In genomic region chr13:30603936-30604335, GRCm38 (mm10) we compare ENCODE assay signal across 9 mouse cellular contexts. TPM values are rescaled to one million over a fixed set of nuclear protein-coding genes. Genes with fewer than 3 reads are reported as not detected.
A peak's percentile ranks its signal among the peaks of the same experiment; 100 is the strongest.
DNase-seq lines count a peak whose midpoint lies in the region; ATAC-seq and TF ChIP-seq lines count a peak whose summit lies in the region.
"Had no signal": no experiment of that assay in that cellular context is flagged by ENCODE, and none has a peak within 500 bp of the region (broad histone marks: within the 10 kb centered on the region; RNA-seq: fewer than 3 reads in every experiment).

No protein-coding gene starts in this region.

- no peak overlapping the region for H3K9ac ChIP-seq in heart, embryonic 11.5 days (ENCODE audit: low read depth, low read length)
- no peak overlapping the region for H3K9ac ChIP-seq in heart, embryonic 14.5 days (ENCODE audit: low read length)
- no peak overlapping the region for H3K9ac ChIP-seq in forebrain, embryonic 13.5 days
- H3K9ac ChIP-seq: embryonic facial prominence, embryonic 15.5 days had no signal

- no peaks in the 10 kb centered on the region for H3K9me3 ChIP-seq in heart, embryonic 11.5 days (replicated peaks; ENCODE audit: control insufficient read depth, low read length)
- H3K9me3 ChIP-seq in heart, embryonic 14.5 days (ENCODE audit: control insufficient read depth, low read length) = no peaks in the 10 kb centered on the region
- H3K9me3 ChIP-seq in forebrain, embryonic 13.5 days (replicated peaks) = no peaks in the 10 kb centered on the region
- H3K9me3 ChIP-seq: embryonic facial prominence, embryonic 15.5 days had no signal

- ATAC-seq in heart, embryonic 11.5 days (replicated peaks; ENCODE audit: insufficient number of reproducible peaks, low FRiP score, low TSS enrichment) = no peak
- ATAC-seq in Patski = peak; percentile 51
- no peak for ATAC-seq in heart, embryonic 14.5 days (ENCODE audit: insufficient number of reproducible peaks, insufficient read depth, low FRiP score, low read depth)
- peak; percentile 52 for ATAC-seq in megakaryocyte, adult 5-6 weeks (ENCODE audit: poor library complexity, severe bottlenecking)
- ATAC-seq in inflammation-experienced regulatory T-cells, adult 6 months = no peak
- no peak for ATAC-seq in forebrain, embryonic 13.5 days

- H3K27me3 ChIP-seq in heart, embryonic 11.5 days (ENCODE audit: control insufficient read depth, insufficient read depth, low read length) = no peaks in the 10 kb centered on the region
- peaks cover 14% of the 10 kb centered on the region for H3K27me3 ChIP-seq in Patski
- H3K27me3 ChIP-seq in heart, embryonic 14.5 days (ENCODE audit: control insufficient read depth, insufficient read depth, low read length) = peaks cover 4% of the 10 kb centered on the region; the same call in 1 of the 2 replicates
- no peaks in the 10 kb centered on the region for H3K27me3 ChIP-seq in forebrain, embryonic 13.5 days
- H3K27me3 ChIP-seq: embryonic facial prominence, embryonic 15.5 days had no signal

- POLR2A ChIA-PET in Patski (lab: Charles Lee) = no interaction called here

- peak; percentile 95 for DNase-seq in heart, adult 11 months
- no peak for DNase-seq in Patski (ENCODE audit: low read depth, low spot score)
- no peak for DNase-seq in kidney, adult 9 months

- peak; percentile 57 for TF ChIP-seq CTCF in Patski (IDR thresholded peaks at IDR 0.05)

- H3K27ac ChIP-seq in heart, embryonic 11.5 days (ENCODE audit: low read depth, low read length) = no peak overlapping the region
- H3K27ac ChIP-seq in heart, embryonic 14.5 days (replicated peaks in 1 of 2; ENCODE audit: control insufficient read depth in 1 of 2, insufficient read depth in 1 of 2, low read depth in 2 of 2, low read length in 2 of 2) = no peak overlapping the region
- no peak overlapping the region for H3K27ac ChIP-seq in forebrain, embryonic 13.5 days
- H3K27ac ChIP-seq: embryonic facial prominence, embryonic 15.5 days had no signal

- no peaks in the 10 kb centered on the region for H3K4me1 ChIP-seq in heart, embryonic 11.5 days (ENCODE audit: control insufficient read depth, insufficient read depth, low read length)
- no peaks in the 10 kb centered on the region for H3K4me1 ChIP-seq in heart, embryonic 14.5 days (ENCODE audit: control insufficient read depth in 2 of 2, insufficient read depth in 2 of 2, low read length in 2 of 2)
- no peaks in the 10 kb centered on the region for H3K4me1 ChIP-seq in forebrain, embryonic 13.5 days
- H3K4me1 ChIP-seq: embryonic facial prominence, embryonic 15.5 days had no signal

- H3K4me2 ChIP-seq in heart, embryonic 11.5 days = no peak overlapping the region
- peak overlapping the region; percentile 29 for H3K4me2 ChIP-seq in heart, embryonic 14.5 days (ENCODE audit: low read length)
- H3K4me2 ChIP-seq in forebrain, embryonic 13.5 days = no peak overlapping the region
- H3K4me2 ChIP-seq: embryonic facial prominence, embryonic 15.5 days had no signal

- H3K4me3 ChIP-seq in heart, embryonic 11.5 days (ENCODE audit: low read depth, low read length) = no peak overlapping the region
- H3K4me3 ChIP-seq in heart, embryonic 14.5 days (ENCODE audit: control insufficient read depth in 1 of 2, insufficient read depth in 1 of 2, low read depth in 1 of 2, low read length in 2 of 2) = no peak overlapping the region
- no peak overlapping the region for H3K4me3 ChIP-seq in forebrain, embryonic 13.5 days
- H3K4me3 ChIP-seq: embryonic facial prominence, embryonic 15.5 days had no signal

- in situ Hi-C loops in Patski (cut with MboI; ENCODE audit: low pct_unique_long_range_greater_than_20kb) = no loop called here

- no peaks in the 10 kb centered on the region for H3K36me3 ChIP-seq in heart, embryonic 11.5 days (ENCODE audit: control insufficient read depth, insufficient read depth, low read length)
- H3K36me3 ChIP-seq in heart, embryonic 14.5 days (ENCODE audit: control insufficient read depth, insufficient read depth, low read length) = no peaks in the 10 kb centered on the region
- no peaks in the 10 kb centered on the region for H3K36me3 ChIP-seq in forebrain, embryonic 13.5 days (ENCODE audit: poor library complexity, severe bottlenecking)
- H3K36me3 ChIP-seq: embryonic facial prominence, embryonic 15.5 days had no signal

- WGBS in heart, embryonic 11.5 days (ENCODE audit: insufficient replicate concordance) = 33% methylated on average over 9 of the region's 9 CpGs
- WGBS in heart, embryonic 14.5 days = 16% methylated on average over 9 of the region's 9 CpGs
- WGBS in forebrain, embryonic 13.5 days = 84% methylated on average over 9 of the region's 9 CpGs

- CTCF ChIA-PET in Patski (lab: Charles Lee) = interaction anchor here (1.3 kb wide), 1 partner anchor 27 kb away, joined by 3 read pairs; no protein-coding TSS in a partner anchor

RNA-seq across cellular contexts. Expression of gene Dusp22, which starts 55.9 kb away (rescaled TPM):
- polyA plus RNA-seq in heart, embryonic 11.5 days (2014; fragmentation: Nextera tagmentation; extraction: Ambion mirVana) = 21.8 and 23.2 TPM in 2 replicates
- polyA plus RNA-seq in Patski (2021) = 19.7 TPM
- 18.5 and 19.6 TPM in 2 replicates for polyA plus RNA-seq in heart, embryonic 14.5 days (2014; fragmentation: Nextera tagmentation; extraction: Ambion mirVana)
- 77.1 and 97.8 TPM in 2 replicates for total RNA-seq in megakaryocyte, adult 5-6 weeks (2015)
- 58.1 and 65.5 TPM in 2 replicates for total RNA-seq in megakaryocyte, adult 5-6 weeks (2017)
- 1 to 10 TPM; 4.2 to 4.6 (median 4.3) TPM for polyA plus RNA-seq in inflammation-experienced regulatory T-cells, adult 6 months (2017; shearing (Covaris generic))
- polyA plus RNA-seq in forebrain, embryonic 13.5 days (2015; fragmentation: Nextera tagmentation; extraction: Ambion mirVana) = 8.9 and 9.3 TPM in 2 replicates

RNA-seq across cellular contexts. Expression of gene Uqcrfs1, which starts 58.8 kb away (rescaled TPM):
- polyA plus RNA-seq in heart, embryonic 11.5 days (2014; fragmentation: Nextera tagmentation; extraction: Ambion mirVana) = 483 and 531 TPM in 2 replicates
- 277 TPM for polyA plus RNA-seq in Patski (2021)
- 696 and 718 TPM in 2 replicates for polyA plus RNA-seq in heart, embryonic 14.5 days (2014; fragmentation: Nextera tagmentation; extraction: Ambion mirVana)
- total RNA-seq in megakaryocyte, adult 5-6 weeks (2015) = 168 and 198 TPM in 2 replicates
- 108 and 114 TPM in 2 replicates for total RNA-seq in megakaryocyte, adult 5-6 weeks (2017)
- polyA plus RNA-seq in inflammation-experienced regulatory T-cells, adult 6 months (2017; shearing (Covaris generic)) = 100 to 1,000 TPM in 2 of 3 experiments, 10 to 100 TPM in 1; 94.7 to 153 (median 113) TPM
- polyA plus RNA-seq in forebrain, embryonic 13.5 days (2015; fragmentation: Nextera tagmentation; extraction: Ambion mirVana) = 256 and 258 TPM in 2 replicates

Comparison
In these comparisons a context has a peak if more than half of its experiments do, and no peak if none do; other contexts are left out.
1. ATAC-seq: peak in Patski (single experiment) and megakaryocyte, adult 5-6 weeks (single experiment); none in heart, embryonic 11.5 days (single experiment), heart, embryonic 14.5 days (single experiment), inflammation-experienced regulatory T-cells, adult 6 months (single experiment) and forebrain, embryonic 13.5 days (single experiment).